Mouse (Mus musculus) MEL (cell line): ENCODE data around the gene Arhgef25. TPM values are rescaled to one million over a fixed set of nuclear protein-coding genes. Genes with fewer than 3 reads are reported as not detected.

Experiments
- DNase-seq: peaks from one replicate; pipeline ENCODE4 v3.0.0; 2011; ENCODE audit warnings: low read depth, low spot score
- H3K27ac ChIP-seq: 2 replicates; pipeline ENCODE4 v1.5.1; 2012; ENCODE audit warnings: low read depth, mild to moderate bottlenecking, control low read depth, low read length, moderate library complexity; ENCODE audit not compliant: control insufficient read depth
- H3K27me3 ChIP-seq, 2 experiments: fragments of 150-350 bp in 1 of 2; sonication (generic) in 1 of 2; 2 replicates each; pipeline ENCODE4 v1.6.1; 2012; ENCODE audit warnings: low read length in 2 of 2, mild to moderate bottlenecking in 2 of 2, improper control_type of control experiment in 1 of 2, moderate library complexity in 1 of 2; ENCODE audit not compliant: insufficient read depth in 2 of 2, control insufficient read depth in 1 of 2
- H3K36me3 ChIP-seq, 2 experiments: 2 replicates each; pipeline ENCODE4 v1.6.1; 2012 to 2014; ENCODE audit warnings: low read length in 2 of 2, improper control_type of control experiment in 1 of 2, inconsistent platforms in 1 of 2, mild to moderate bottlenecking in 1 of 2; ENCODE audit not compliant: insufficient read depth in 2 of 2, control insufficient read depth in 1 of 2
- H3K4me1 ChIP-seq, 2 experiments: fragments of 150-350 bp in 1 of 2; sonication (generic) in 1 of 2; 2 replicates each; pipeline ENCODE4 v1.6.1; 2012; ENCODE audit warnings: low read length in 2 of 2, improper control_type of control experiment in 1 of 2, mild to moderate bottlenecking in 1 of 2; ENCODE audit not compliant: insufficient read depth in 2 of 2, control insufficient read depth in 1 of 2
- H3K4me3 ChIP-seq, 2 experiments: fragments of 150-350 bp in 1 of 2; sonication (generic) in 1 of 2; 2 replicates each; pipeline ENCODE4 v1.5.1; 2012; ENCODE audit warnings: low read depth in 2 of 2, low read length in 2 of 2, mild to moderate bottlenecking in 2 of 2, moderate library complexity in 2 of 2, control low read depth in 1 of 2, improper control_type of control experiment in 1 of 2; ENCODE audit not compliant: control insufficient read depth in 1 of 2, insufficient read depth in 1 of 2
- H3K79me2 ChIP-seq: 2 replicates; pipeline ENCODE4 v1.6.1; 2012; ENCODE audit warnings: mild to moderate bottlenecking, low read length, moderate library complexity; ENCODE audit not compliant: control insufficient read depth, poor library complexity, insufficient read depth
- H3K9ac ChIP-seq: 2 replicates; pipeline ENCODE4 v1.6.1; 2012; ENCODE audit warnings: low read depth, mild to moderate bottlenecking, control low read depth, low read length, moderate library complexity; ENCODE audit not compliant: control insufficient read depth, poor library complexity, severe bottlenecking
- H3K9me3 ChIP-seq: fragments of 150-350 bp; sonication (generic); replicated peaks from 2 replicates; pipeline ENCODE4 v1.6.1; 2012; ENCODE audit warnings: mild to moderate bottlenecking, low read length, improper control_type of control experiment, moderate library complexity; ENCODE audit not compliant: insufficient read depth
- BHLHE40 ChIP-seq: IDR thresholded peaks from 2 replicates; pipeline ENCODE4 v1.6.1; 2012; ENCODE audit warnings: low read depth, mild to moderate bottlenecking, inconsistent platforms, low read length, improper control_type of control experiment, borderline replicate concordance
- E2F4 ChIP-seq: IDR thresholded peaks from 2 replicates; pipeline ENCODE4 v1.6.1; 2011; ENCODE audit warnings: low read depth, low read length, improper control_type of control experiment, borderline replicate concordance
- ELF1 ChIP-seq: IDR thresholded peaks from 2 replicates; pipeline ENCODE4 v1.6.1; 2014; ENCODE audit warnings: low read depth, mild to moderate bottlenecking, inconsistent platforms, low read length, improper control_type of control experiment, moderate library complexity
- EP300 ChIP-seq, 2 experiments: IDR thresholded peaks; 2 replicates each; pipeline ENCODE4 v1.6.1; 2011; ENCODE audit warnings: improper control_type of control experiment in 2 of 2, low read length in 2 of 2, low read depth in 1 of 2, mild to moderate bottlenecking in 1 of 2
- GABPA ChIP-seq: IDR thresholded peaks from 2 replicates; pipeline ENCODE4 v1.6.1; 2012; ENCODE audit warnings: low read depth, mild to moderate bottlenecking, inconsistent platforms, low read length, improper control_type of control experiment, moderate library complexity
- HCFC1 ChIP-seq: IDR thresholded peaks from 2 replicates; pipeline ENCODE4 v1.6.1; 2012; ENCODE audit warnings: low read depth, mild to moderate bottlenecking, inconsistent platforms, low read length, improper control_type of control experiment, moderate library complexity
- JUND ChIP-seq: IDR thresholded peaks from 2 replicates; pipeline ENCODE4 v1.6.1; 2011; ENCODE audit warnings: low read depth, mild to moderate bottlenecking, improper control_type of control experiment, low read length
- KAT2A ChIP-seq: conservative IDR thresholded peaks from 2 replicates; pipeline ENCODE4 v1.6.1; 2012; ENCODE audit warnings: low read depth, low read length, improper control_type of control experiment, inconsistent platforms
- MAFK ChIP-seq: IDR thresholded peaks from 2 replicates; pipeline ENCODE4 v1.6.1; 2011; ENCODE audit warnings: low read depth, mild to moderate bottlenecking, low read length, improper control_type of control experiment, borderline replicate concordance
- NELFE ChIP-seq: IDR thresholded peaks from 2 replicates; pipeline ENCODE4 v1.6.1; 2011; ENCODE audit warnings: low read depth, low read length, improper control_type of control experiment
- NRF1 ChIP-seq: IDR thresholded peaks from 2 replicates; pipeline ENCODE4 v1.6.1; 2014; ENCODE audit warnings: low read depth, mild to moderate bottlenecking, inconsistent platforms, low read length, improper control_type of control experiment, moderate library complexity; ENCODE audit not compliant: poor library complexity, insufficient read depth, severe bottlenecking
- POLR2AphosphoS2 ChIP-seq: IDR thresholded peaks from 2 replicates; pipeline ENCODE4 v1.6.1; 2011; ENCODE audit warnings: low read length, improper control_type of control experiment
- RAD21 ChIP-seq: IDR thresholded peaks from 2 replicates; pipeline ENCODE4 v1.6.1; 2011; ENCODE audit warnings: mild to moderate bottlenecking, low read depth, low read length, improper control_type of control experiment
- RCOR1 ChIP-seq: IDR thresholded peaks from 2 replicates; pipeline ENCODE4 v1.6.1; 2012; ENCODE audit warnings: low read depth, mild to moderate bottlenecking, inconsistent platforms, low read length, improper control_type of control experiment
- SIN3A ChIP-seq: IDR thresholded peaks from 2 replicates; pipeline ENCODE4 v1.6.1; 2012; ENCODE audit warnings: low read length, improper control_type of control experiment, inconsistent platforms
- USF1 ChIP-seq: IDR thresholded peaks from 2 replicates; pipeline ENCODE4 v1.6.1; 2014; ENCODE audit warnings: low read depth, mild to moderate bottlenecking, inconsistent platforms, low read length, improper control_type of control experiment, moderate library complexity
- USF2 ChIP-seq, 2 experiments: IDR thresholded peaks; 2 replicates each; pipeline ENCODE4 v1.6.1; 2011 to 2012; ENCODE audit warnings: improper control_type of control experiment in 2 of 2, low read length in 2 of 2, borderline replicate concordance in 1 of 2, inconsistent platforms in 1 of 2, low read depth in 1 of 2, mild to moderate bottlenecking in 1 of 2; ENCODE audit not compliant: insufficient read depth in 1 of 2
- ZKSCAN1 ChIP-seq: IDR thresholded peaks from 2 replicates; pipeline ENCODE4 v1.6.1; 2012; ENCODE audit warnings: low read depth, mild to moderate bottlenecking, inconsistent platforms, low read length, improper control_type of control experiment, moderate library complexity
- ZMIZ1 ChIP-seq: IDR thresholded peaks from 2 replicates; pipeline ENCODE4 v1.6.1; 2012; ENCODE audit warnings: low read depth, mild to moderate bottlenecking, inconsistent platforms, low read length, improper control_type of control experiment, moderate library complexity
- polyA plus RNA-seq, 2 experiments: library from polyadenylated mRNA; stranded (reverse) in 1 of 2; unstranded in 1 of 2; fragments of >175 nt in 1 of 2; fragments of >200 nt in 1 of 2; gene quantifications; 2 replicates each; pipeline versions ENCODE4 v1.2.1 to v1.2.4; 2012; ENCODE audit warnings: low replicate concordance in 2 of 2, low read depth in 1 of 2; ENCODE audit not compliant: insufficient read length in 2 of 2, insufficient read depth in 1 of 2, missing spikeins in 1 of 2
- total RNA-seq: library from RNA; depleted of rRNA; stranded (reverse); fragments of 300-350 nt; gene quantifications from 2 replicates; pipeline ENCODE4 v1.2.3, GENCODE M21; 2012

Gene Arhgef25
- total and polyA plus RNA-seq, 3 experiments = 16.9 to 44.6 TPM; not detected in 1

DNA sequence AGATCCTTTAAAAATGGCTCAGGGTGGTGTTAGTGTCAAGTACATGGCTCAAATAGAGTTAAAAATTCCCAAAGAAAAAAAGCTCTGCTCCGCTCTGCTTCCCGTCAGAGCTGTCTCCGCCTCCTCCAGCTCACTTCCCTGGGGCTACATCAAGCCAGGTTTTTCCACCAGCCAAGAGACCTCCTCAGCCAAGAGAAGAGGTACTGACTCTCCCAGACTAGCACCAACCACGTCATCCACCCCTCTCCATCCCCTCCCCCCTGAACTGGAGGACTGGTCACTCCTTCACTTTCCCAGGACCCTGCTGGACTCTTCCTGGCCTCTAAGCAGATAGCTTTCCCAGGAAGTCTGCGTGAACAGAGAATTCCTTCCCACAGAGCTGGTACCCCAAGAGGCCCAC lies 6.5 kb upstream of the Arhgef25 start:
- peaks cover 2 to 15% of the 10 kb centered on the region in 2 experiments; a peak in 3 of 4 replicates for H3K4me1 ChIP-seq
- no peak overlapping the region for H3K4me3 ChIP-seq
- H3K9me3 ChIP-seq = no peaks in the 10 kb centered on the region
- TF ChIP-seq JUND (no peak), POLR2AphosphoS2 (no peak), ELF1 (no peak), MAFK (no peak), NRF1 (no peak), KAT2A (no peak), ZKSCAN1 (no peak), BHLHE40 (no peak), EP300 (IDR thresholded peaks at IDR 0.05; ENCODE audit: low read depth in 1 of 2, low read length in 2 of 2) (no peak), GABPA (no peak), RAD21 (no peak)
- no peak overlapping the region for H3K9ac ChIP-seq
- H3K27me3 ChIP-seq = no peaks in the 10 kb centered on the region
- H3K79me2 ChIP-seq = peaks cover 5% of the 10 kb centered on the region; the same call in 1 of the 2 replicates
- no peak for DNase-seq
- peaks cover 3 to 16% of the 10 kb centered on the region in 2 experiments for H3K36me3 ChIP-seq
- H3K27ac ChIP-seq = no peak overlapping the region

DNA sequence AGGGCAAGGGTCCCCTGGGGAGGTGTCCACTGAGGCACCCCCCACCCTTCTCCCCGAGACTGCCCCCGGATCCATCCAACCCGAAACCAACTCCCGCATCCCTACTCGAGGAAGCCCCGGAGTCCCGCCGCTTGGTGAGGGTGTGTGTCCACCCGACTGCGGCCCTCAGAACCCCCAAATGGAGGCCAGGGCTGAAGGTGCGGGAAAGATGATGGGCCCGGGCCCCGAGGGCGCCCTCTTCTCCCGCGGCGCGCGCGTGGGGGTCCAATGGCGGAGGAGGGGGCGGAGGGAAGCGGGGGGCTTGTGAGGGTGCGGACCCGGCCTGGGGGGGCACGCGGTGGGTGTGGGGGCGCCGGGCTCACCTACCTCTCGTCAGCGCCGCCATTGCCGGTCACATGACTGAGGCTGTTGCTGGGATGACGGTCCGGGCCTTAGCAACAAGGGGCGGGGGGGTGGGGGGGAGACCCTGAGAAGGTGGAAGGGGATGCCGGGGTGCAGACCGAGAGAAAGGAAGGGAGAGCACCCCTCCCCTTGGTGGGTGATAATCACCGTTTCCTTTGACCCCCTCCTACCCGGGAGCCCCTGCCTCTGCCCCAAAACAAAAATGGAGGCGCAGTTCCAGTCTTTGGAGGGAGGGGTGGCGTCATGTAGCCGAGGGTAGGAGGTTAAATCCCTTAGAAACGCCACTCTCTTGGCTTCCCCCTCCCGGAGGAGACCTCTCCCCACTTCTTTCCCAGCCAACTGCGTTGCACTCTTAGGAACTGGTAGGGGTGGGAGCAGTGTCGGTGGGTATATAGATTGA lies 5.6 kb upstream of the Arhgef25 start, which contains the start of gene Dtx3:
Gene Dtx3, minus strand, starts transcription at position 401 of the 802 bp plus-strand sequence.
- H3K4me1 ChIP-seq = peaks cover 4 to 24% of the 10 kb centered on the region in 2 experiments; a peak in 3 of 4 replicates
- peak in 1 of 2 experiments; percentile 35; a peak in 1 of 4 replicates for TF ChIP-seq USF2 (IDR thresholded peaks at IDR 0.05; ENCODE audit: borderline replicate concordance in 1 of 2, insufficient read depth in 1 of 2, low read depth in 1 of 2, low read length in 2 of 2)
- TF ChIP-seq ZMIZ1 = no peak
- no peak for TF ChIP-seq E2F4
- TF ChIP-seq SIN3A = peak; percentile 30; the same call in 1 of the 2 replicates
- no peak for TF ChIP-seq RCOR1
- TF ChIP-seq NELFE = 0 out of 2 replicates have a peak, but pooled peaks have one; percentile 18
- peak; percentile 88 for TF ChIP-seq USF1
- peak; percentile 47; the same call in 1 of the 2 replicates for TF ChIP-seq HCFC1
- no peak for TF ChIP-seq BHLHE40
- TF ChIP-seq, all 39 proteins: peak for 5
- Histone ChIP-seq H3K27ac (peak within 1 kb of the TSS; percentile 88), H3K9me3 (no peaks in the 10 kb centered on the region), H3K36me3 (peaks cover 3 to 24% of the 10 kb centered on the region in 2 experiments), H3K27me3 (no peaks in the 10 kb centered on the region), H3K79me2 (peaks cover 5% of the 10 kb centered on the region; the same call in 1 of the 2 replicates), H3K9ac (peak within 1 kb of the TSS; percentile 90), H3K4me3 (peak within 1 kb of the TSS; percentile 76 to 83)
- peak; percentile 55 for DNase-seq
